Mouse (Mus musculus) Patski (cell line): ENCODE measurements at regions not wholly inside any gene's neighbourhood (a gene's known extent, or its start where the extent isn't known, plus 50 kb on each side); places are given as distances from the start of the nearest gene placed in this dataset.

Experiments
- ATAC-seq: fragments of 100-300 bp; one replicate; pipeline ENCODE4 v1.8.0; 2021
- CTCF ChIA-PET: fragments of 350-600 bp; sonication (Branson Sonifier 250); formaldehyde crosslinking; loops from one replicate; lab custom pipeline; 2022; ENCODE audit warnings: inconsistent platforms; lab: Charles Lee
- POLR2A ChIA-PET: fragments of 350-600 bp; sonication (Branson Sonifier 250); formaldehyde crosslinking; loops from one replicate; lab custom pipeline; 2022; ENCODE audit warnings: antibody characterized with exemption, inconsistent platforms; lab: Charles Lee
- DNase-seq: peaks from one replicate; pipeline ENCODE4 v3.0.0-alpha.2; 2011; ENCODE audit warnings: low read depth, low spot score
- H3K27me3 ChIP-seq: fragments of 371-371 bp; one replicate; pipeline ENCODE4 v1.5.1; 2021
- CTCF ChIP-seq: fragments of 100-300 bp; IDR thresholded peaks from one replicate; pipeline ENCODE4 v1.5.1; 2021
- in situ Hi-C: fragments of 300-500 bp; cut with MboI; formaldehyde crosslinking; loops from 3 replicates; pipeline ENCODE4 v1.11.1; 2018; ENCODE audit warnings: low pct_unique_long_range_greater_than_20kb, mixed read lengths

GRCm38 (mm10) chr2:124718985-124719384 is 348.9 kb upstream of the Slc24a5 start:
- CTCF ChIA-PET, result interaction anchor here (2.1 kb wide), 1 partner anchor 10 kb away, joined by 7 read pairs; no protein-coding TSS in a partner anchor
- H3K27me3 ChIP-seq, result no peaks in the 10 kb centered on the region
- TF ChIP-seq CTCF, result no peak
- no peak for DNase-seq
- POLR2A ChIA-PET, result no interaction called here
- ATAC-seq, result peak; percentile 77
- in situ Hi-C loops, result no loop called here

- H3K27me3 ChIP-seq, result no peaks in the 10 kb centered on the region
- DNase-seq (no peak), ATAC-seq (no peak)
- ChIA-PET POLR2A (interaction anchor here (0.6 kb wide), 1 partner anchor 178 kb away, joined by 3 read pairs; no protein-coding TSS in a partner anchor), CTCF (interaction anchor here (2.1 kb wide), 1 partner anchor 11 kb away, joined by 7 read pairs; no protein-coding TSS in a partner anchor)
- in situ Hi-C loops, result no loop called here
- no peak for TF ChIP-seq CTCF
These were observed 348.0 kb upstream of the Slc24a5 start for GRCm38 (mm10) chr2:124719820-124720478.

- CTCF ChIA-PET, result no interaction called here
These were observed 347.1 kb upstream of the Slc24a5 start for GRCm38 (mm10) chr2:124720593-124721445.

GRCm38 (mm10) chr2:124724171-124724570 is 343.8 kb upstream of the Slc24a5 start:
- CTCF ChIA-PET, result no interaction called here
- no peaks in the 10 kb centered on the region for H3K27me3 ChIP-seq
- in situ Hi-C loops, result no loop called here
- DNase-seq (no peak), ATAC-seq (no peak)
- no peak for TF ChIP-seq CTCF
- POLR2A ChIA-PET, result interaction anchor here (0.7 kb wide), 1 partner anchor 65 kb away, joined by 6 read pairs; no protein-coding TSS in a partner anchor

More at GRCm38 (mm10) chr2:124720593-124721445, 347.1 kb upstream of the Slc24a5 start:
- ATAC-seq (no peak), DNase-seq (no peak)
- POLR2A ChIA-PET, result no interaction called here
- in situ Hi-C loops, result no loop called here
- no peak for TF ChIP-seq CTCF
- H3K27me3 ChIP-seq, result no peaks in the 10 kb centered on the region

GRCm38 (mm10) chr2:124724827-124725480 is 343.0 kb upstream of the Slc24a5 start:
- ChIA-PET CTCF (interaction anchor here (0.7 kb wide), 1 partner anchor 48 kb away, joined by 3 read pairs; no protein-coding TSS in a partner anchor), POLR2A (no interaction called here)
- no peak for TF ChIP-seq CTCF
- in situ Hi-C loops, result no loop called here
- DNase-seq, result no peak
- no peak for ATAC-seq
- H3K27me3 ChIP-seq, result no peaks in the 10 kb centered on the region

GRCm38 (mm10) chr2:124727979-124728378 is 339.9 kb upstream of the Slc24a5 start:
- DNase-seq (no peak), ATAC-seq (no peak)
- ChIA-PET POLR2A (no interaction called here), CTCF (no interaction called here)
- in situ Hi-C loops, result no loop called here
- TF ChIP-seq CTCF, result no peak
- H3K27me3 ChIP-seq, result no peaks in the 10 kb centered on the region

GRCm38 (mm10) chr2:124732593-124732992 is 335.3 kb upstream of the Slc24a5 start:
- no peak for ATAC-seq
- TF ChIP-seq CTCF, result no peak
- in situ Hi-C loops, result no loop called here
- ChIA-PET CTCF (interaction anchor here (1.1 kb wide), 1 partner anchor 15 kb away, joined by 3 read pairs; no protein-coding TSS in a partner anchor), POLR2A (no interaction called here)
- DNase-seq, result no peak
- no peaks in the 10 kb centered on the region for H3K27me3 ChIP-seq

GRCm38 (mm10) chr2:124740848-124741247 is 327.1 kb upstream of the Slc24a5 start:
- ChIA-PET CTCF (no interaction called here), POLR2A (interaction anchor here (0.5 kb wide), 1 partner anchor 11 kb away, joined by 5 read pairs; no protein-coding TSS in a partner anchor)
- DNase-seq (no peak), ATAC-seq (no peak)
- in situ Hi-C loops, result no loop called here
- no peak for TF ChIP-seq CTCF
- no peaks in the 10 kb centered on the region for H3K27me3 ChIP-seq

- ChIA-PET CTCF (interaction anchor here (1.3 kb wide), 1 partner anchor 10 kb away, joined by 3 read pairs; no protein-coding TSS in a partner anchor), POLR2A (no interaction called here)
- TF ChIP-seq CTCF, result no peak
These were observed 325.0 kb upstream of the Slc24a5 start for GRCm38 (mm10) chr2:124742964-124743363.

GRCm38 (mm10) chr2:124745045-124745444 is 322.9 kb upstream of the Slc24a5 start:
- ChIA-PET CTCF (no interaction called here), POLR2A (no interaction called here)
- in situ Hi-C loops, result no loop called here
- DNase-seq, result no peak
- ATAC-seq, result no peak
- TF ChIP-seq CTCF, result no peak
- H3K27me3 ChIP-seq, result no peaks in the 10 kb centered on the region

More at GRCm38 (mm10) chr2:124742964-124743363, 325.0 kb upstream of the Slc24a5 start:
- in situ Hi-C loops, result no loop called here
- DNase-seq (no peak), ATAC-seq (no peak)
- no peaks in the 10 kb centered on the region for H3K27me3 ChIP-seq
